Mouse (Mus musculus): ENCODE results near the gene Atxn7. TPM values are rescaled to one million over a fixed set of nuclear protein-coding genes. Genes with fewer than 3 reads are reported as not detected.

The Atxn7 gene
- total RNA-seq, 2 experiments from 2014 or later: 25.8 to 32.9 TPM

DNA sequence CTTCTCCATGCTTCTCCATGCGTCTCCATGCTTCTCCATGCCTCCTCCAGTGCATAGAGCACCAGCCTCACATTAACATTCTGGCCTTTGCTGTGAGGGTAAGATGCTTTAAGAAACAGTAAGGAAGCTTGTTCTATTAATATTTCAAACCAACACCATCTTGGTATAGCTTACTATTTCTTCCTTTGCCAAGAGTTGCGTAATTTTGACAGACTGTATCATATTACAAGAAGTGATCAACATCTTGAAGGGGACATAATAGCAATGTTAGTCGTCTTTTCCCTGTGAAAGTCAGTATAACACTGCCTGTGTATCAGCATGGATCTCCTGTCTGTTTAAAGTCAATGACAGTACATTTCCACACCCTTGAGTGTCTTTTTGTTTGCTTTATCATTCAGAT, 29.5 kb downstream of the Atxn7 start:
- no peak for DNase-seq (ENCODE audit: extremely low spot score in 1 of 2, low spot score in 2 of 2)
- H3K27ac ChIP-seq: no peak overlapping the region
- intact Hi-C loops (cut with DNase I): no loop called here
- no peak for TF ChIP-seq CTCF (IDR thresholded peaks at IDR 0.05)
- H3K4me3 ChIP-seq: no peak overlapping the region

GRCm38 (mm10) chr14:13995206-13996097, 34.2 kb downstream of the Atxn7 start:
- intact Hi-C loops (cut with DNase I): no loop called here
- H3K4me3 ChIP-seq: no peak overlapping the region
- H3K27ac ChIP-seq: no peak overlapping the region
- no peak for DNase-seq (ENCODE audit: extremely low spot score in 1 of 2, low spot score in 2 of 2)
- peak; percentile 26 for TF ChIP-seq CTCF (IDR thresholded peaks at IDR 0.05)

GRCm38 (mm10) chr14:14002771-14003170, 41.5 kb downstream of the Atxn7 start:
- no peak overlapping the region for H3K27ac ChIP-seq
- DNase-seq (ENCODE audit: extremely low spot score in 1 of 2, low spot score in 2 of 2): no peak
- no peak overlapping the region for H3K4me3 ChIP-seq
- no peak for TF ChIP-seq CTCF (IDR thresholded peaks at IDR 0.05)
- intact Hi-C loops (cut with DNase I): no loop called here

GRCm38 (mm10) chr14:14009712-14010111, 48.5 kb downstream of the Atxn7 start:
- no peak for TF ChIP-seq CTCF (IDR thresholded peaks at IDR 0.05)
- intact Hi-C loops (cut with DNase I): no loop called here
- Histone ChIP-seq H3K27ac (no peak overlapping the region), H3K4me3 (no peak overlapping the region)
- no peak for DNase-seq (ENCODE audit: extremely low spot score in 1 of 2, low spot score in 2 of 2)

DNA sequence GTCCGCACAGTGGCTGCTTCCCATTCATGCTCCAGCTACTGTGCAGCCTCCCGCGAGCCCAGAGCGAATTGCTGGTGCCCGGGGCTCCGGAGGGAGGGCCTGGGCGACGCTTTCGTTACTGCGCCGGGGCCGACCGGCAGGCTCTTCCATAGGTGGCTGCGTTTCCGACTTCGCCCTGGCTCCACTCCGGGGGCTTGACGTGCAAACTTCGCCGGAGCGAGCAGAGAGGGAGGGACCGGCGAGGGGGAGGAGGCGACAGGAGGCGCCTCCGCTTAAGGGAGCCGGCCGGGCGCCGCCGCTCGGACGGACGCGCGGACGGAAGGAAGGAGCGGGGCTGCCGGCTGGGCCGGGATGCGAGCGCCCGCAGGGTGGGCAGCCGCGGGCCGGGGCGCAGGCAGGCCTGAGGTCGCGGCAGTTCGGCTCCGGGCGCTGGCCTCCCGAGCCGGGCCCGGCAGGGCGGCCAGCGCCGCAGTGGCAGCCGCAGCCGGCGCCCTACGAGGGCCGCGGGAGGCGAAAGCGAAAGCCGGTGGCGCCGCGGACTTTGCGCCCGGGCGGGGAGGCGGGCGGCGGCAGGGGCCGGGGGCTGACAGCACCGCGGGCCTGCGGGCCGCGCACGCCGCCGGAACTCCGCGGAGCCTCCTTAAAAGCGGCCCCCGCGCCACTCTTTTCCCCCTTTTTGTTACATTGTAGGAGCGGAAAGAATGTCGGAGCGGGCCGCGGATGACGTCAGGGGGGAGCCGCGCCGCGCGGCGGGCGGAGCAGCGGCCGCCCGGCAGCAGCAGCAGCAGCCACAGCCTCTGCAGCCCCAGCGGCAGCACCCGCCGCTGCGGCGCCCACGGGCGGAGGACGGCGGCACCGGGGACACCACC, 51.4 kb downstream of the Atxn7 start:
- peak; percentile 84 to 86 for DNase-seq (ENCODE audit: extremely low spot score in 1 of 2, low spot score in 2 of 2)
- peak overlapping the region; percentile 83 for H3K4me3 ChIP-seq
- intact Hi-C loops (cut with DNase I): loop anchor here (1.0 to 2.0 kb wide), 2 partner anchors 42 to 52 kb away; no protein-coding TSS in a partner anchor
- peak; percentile 6 for TF ChIP-seq CTCF (IDR thresholded peaks at IDR 0.05)
- peak overlapping the region; percentile 95 for H3K27ac ChIP-seq

GRCm38 (mm10) chr14:14013252-14013711, 52.0 kb downstream of the Atxn7 start:
- peak in 1 of 2 experiments; percentile 36 for DNase-seq (ENCODE audit: extremely low spot score in 1 of 2, low spot score in 2 of 2)
- intact Hi-C loops (cut with DNase I): loop anchor here (1.0 to 2.0 kb wide), 2 partner anchors 42 to 53 kb away; no protein-coding TSS in a partner anchor
- TF ChIP-seq CTCF (IDR thresholded peaks at IDR 0.05): no peak
- Histone ChIP-seq H3K27ac (peak overlapping the region; percentile 95), H3K4me3 (peak overlapping the region; percentile 83)

DNA sequence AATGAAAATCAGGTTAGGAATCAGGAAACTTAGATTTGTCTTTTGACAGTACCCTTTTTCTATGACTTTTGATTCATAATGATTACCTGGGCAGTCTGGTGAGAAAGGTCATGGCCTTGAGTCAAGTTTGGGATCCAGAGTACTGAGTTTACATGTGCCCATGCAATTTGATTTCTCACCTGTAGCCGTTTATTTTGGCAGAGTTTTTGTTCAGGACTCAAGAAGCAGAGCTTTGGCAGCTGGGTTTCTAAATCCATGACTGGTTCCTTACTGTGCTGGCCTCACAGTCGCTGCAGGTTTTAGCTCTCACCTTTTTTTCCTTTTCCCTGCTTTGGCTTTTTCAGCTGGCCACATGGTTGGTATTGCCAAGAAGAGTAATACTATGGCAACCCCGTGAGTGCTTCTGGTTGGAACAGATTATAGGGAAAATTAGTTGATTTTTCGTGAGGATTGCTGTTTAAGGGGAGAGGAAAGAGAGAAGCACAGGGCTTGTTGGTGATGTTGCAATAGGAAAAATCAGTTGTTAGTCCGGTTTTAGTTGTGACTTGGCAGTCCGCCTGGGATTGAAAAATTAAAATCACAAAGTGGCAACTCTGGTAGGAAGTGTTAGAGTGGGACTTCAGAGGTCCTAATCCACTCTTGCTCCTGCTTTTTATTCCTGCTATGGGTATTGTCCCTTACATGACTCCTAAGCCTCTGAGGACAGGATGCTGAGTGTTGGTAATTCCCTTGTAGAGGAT, 53.6 kb downstream of the Atxn7 start:
- Histone ChIP-seq H3K4me3 (no peak overlapping the region), H3K27ac (no peak overlapping the region)
- no peak for DNase-seq (ENCODE audit: extremely low spot score in 1 of 2, low spot score in 2 of 2)
- no peak for TF ChIP-seq CTCF (IDR thresholded peaks at IDR 0.05)
- intact Hi-C loops (cut with DNase I): no loop called here

- intact Hi-C loops (cut with DNase I): no loop called here
- peak; percentile 54 for TF ChIP-seq CTCF (IDR thresholded peaks at IDR 0.05)
- no peak overlapping the region for H3K27ac ChIP-seq
- no peak for DNase-seq (ENCODE audit: extremely low spot score in 1 of 2, low spot score in 2 of 2)
- no peak overlapping the region for H3K4me3 ChIP-seq
These were observed 58.1 kb downstream of the Atxn7 start for GRCm38 (mm10) chr14:14019155-14019894.

DNA sequence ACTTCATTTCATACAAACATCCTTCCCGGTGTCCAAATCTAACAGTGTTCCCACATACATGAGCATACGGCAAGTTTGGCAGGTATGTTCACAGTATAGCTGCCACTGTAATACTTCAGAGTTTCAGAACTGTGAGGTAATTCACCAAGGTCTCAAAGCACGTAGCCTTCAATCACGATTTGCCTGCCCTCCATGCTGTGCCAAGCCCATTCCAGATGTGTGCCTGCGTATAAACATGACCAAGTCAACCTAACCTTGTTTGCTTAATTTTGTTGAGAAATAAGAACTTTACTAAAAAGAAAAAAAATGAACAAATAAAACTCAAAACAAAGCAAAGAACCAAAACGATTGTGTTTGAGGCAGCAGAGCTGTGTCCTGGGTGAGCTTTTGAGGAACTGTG, 60.0 kb downstream of the Atxn7 start:
- DNase-seq (ENCODE audit: extremely low spot score in 1 of 2, low spot score in 2 of 2): no peak
- no peak overlapping the region for H3K4me3 ChIP-seq
- no peak for TF ChIP-seq CTCF (IDR thresholded peaks at IDR 0.05)
- intact Hi-C loops (cut with DNase I): no loop called here
- no peak overlapping the region for H3K27ac ChIP-seq

DNA sequence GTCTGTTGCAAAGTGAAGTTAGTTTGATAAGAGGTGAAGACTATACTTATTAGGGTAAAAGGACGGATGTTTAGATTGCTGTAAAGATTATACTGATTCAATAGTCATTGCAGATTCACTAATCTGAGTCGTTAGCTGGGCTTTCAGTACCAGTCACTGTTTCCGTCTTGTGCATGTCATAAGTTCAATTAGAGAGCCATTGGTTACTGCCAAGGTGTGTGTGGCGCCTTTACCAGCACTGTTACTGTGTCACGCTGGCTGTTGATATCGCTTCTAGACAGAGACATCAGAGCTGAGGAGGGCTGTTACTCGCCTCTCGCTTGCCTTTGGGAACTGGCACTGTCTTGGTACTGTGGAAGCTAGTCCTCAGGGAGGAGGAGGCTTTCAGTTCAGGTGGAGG, 64.6 kb downstream of the Atxn7 start:
- intact Hi-C loops (cut with DNase I): no loop called here
- H3K27ac ChIP-seq: no peak overlapping the region
- DNase-seq (ENCODE audit: extremely low spot score in 1 of 2, low spot score in 2 of 2): no peak
- TF ChIP-seq CTCF (IDR thresholded peaks at IDR 0.05): no peak
- H3K4me3 ChIP-seq: no peak overlapping the region

GRCm38 (mm10) chr14:14030621-14031020, 69.4 kb downstream of the Atxn7 start:
- Histone ChIP-seq H3K27ac (no peak overlapping the region), H3K4me3 (no peak overlapping the region)
- intact Hi-C loops (cut with DNase I): no loop called here
- TF ChIP-seq CTCF (IDR thresholded peaks at IDR 0.05): no peak
- DNase-seq (ENCODE audit: extremely low spot score in 1 of 2, low spot score in 2 of 2): no peak

All from left cerebral cortex, adult 2 months (tissue).